Mouse (Mus musculus) midbrain, embryonic 15.5 days (tissue): ENCODE measurements around the gene Nipa2. TPM values are rescaled to one million over a fixed set of nuclear protein-coding genes. Genes with fewer than 3 reads are reported as not detected.
"Not testable (repeated sequence)": the region's sequence is repeated elsewhere in the genome, so short reads cannot be mapped to it uniquely, and the experiment has no call there.

Experiments
- ATAC-seq: fragments of 200-750 bp; cut with Nextera tagmentation; replicated peaks from 2 replicates; pipeline ENCODE4 v1.8.0; 2017; ENCODE audit warnings: moderate TSS enrichment
- H3K27ac ChIP-seq: fragments of 300-500 bp; sonication (generic); 2 replicates; pipeline ENCODE4 v1.5.1; 2015; ENCODE audit warnings: mild to moderate bottlenecking, inconsistent platforms
- H3K27me3 ChIP-seq: fragments of 300-500 bp; sonication (generic); replicated peaks from 2 replicates; pipeline ENCODE4 v1.6.1; 2015; ENCODE audit warnings: inconsistent platforms
- H3K36me3 ChIP-seq: fragments of 300-500 bp; sonication (generic); replicated peaks from 2 replicates; pipeline ENCODE4 v1.6.1; 2015; ENCODE audit warnings: inconsistent platforms
- H3K4me1 ChIP-seq: fragments of 300-500 bp; sonication (generic); 2 replicates; pipeline ENCODE4 v1.6.1; 2015; ENCODE audit warnings: inconsistent platforms
- H3K4me2 ChIP-seq: fragments of 300-500 bp; sonication (generic); 2 replicates; pipeline ENCODE4 v1.6.1; 2015; ENCODE audit warnings: inconsistent platforms, mild to moderate bottlenecking, moderate library complexity
- H3K4me3 ChIP-seq: fragments of 300-500 bp; sonication (generic); 2 replicates; pipeline ENCODE4 v1.5.1; 2015; ENCODE audit warnings: mild to moderate bottlenecking, inconsistent platforms
- H3K9ac ChIP-seq: fragments of 300-500 bp; sonication (generic); 2 replicates; pipeline ENCODE4 v1.6.1; 2015; ENCODE audit warnings: mild to moderate bottlenecking, inconsistent platforms
- H3K9me3 ChIP-seq: fragments of 300-500 bp; sonication (generic); 2 replicates; pipeline ENCODE4 v1.6.1; 2016; ENCODE audit warnings: inconsistent platforms
- WGBS: fragments of 180-500 bp; shearing (Covaris S2); methylation state at CpG from one replicate; pipeline ENCODE4 v1.1.7; 2015; ENCODE audit warnings: mixed read lengths; 5-methylcytosine and 5-hydroxymethylcytosine counted together
- polyA plus RNA-seq: library from polyadenylated mRNA; unstranded; fragments of >200 nt; fragmentation: Nextera tagmentation; extraction: Ambion mirVana; gene quantifications from 2 replicates; pipeline ENCODE4 v1.2.1, GENCODE M21; 2015

Nipa2 gene
- polyA plus RNA-seq, 1 experiment from 2014 or later = 31.1 TPM

- Histone ChIP-seq H3K27me3 (no peaks in the 10 kb centered on the region), H3K27ac (no peak overlapping the region), H3K4me1 (no peaks in the 10 kb centered on the region), H3K9me3 (no peaks in the 10 kb centered on the region), H3K9ac (no peak overlapping the region), H3K36me3 (peaks cover 26% of the 10 kb centered on the region), H3K4me3 (no peak overlapping the region), H3K4me2 (no peak overlapping the region)
- 97% methylated on average over 4 of the region's 4 CpGs for WGBS
- no peak for ATAC-seq
Measured at GRCm38 (mm10) chr7:55927262-55927661, 35.0 kb downstream of the Nipa2 start.

DNA sequence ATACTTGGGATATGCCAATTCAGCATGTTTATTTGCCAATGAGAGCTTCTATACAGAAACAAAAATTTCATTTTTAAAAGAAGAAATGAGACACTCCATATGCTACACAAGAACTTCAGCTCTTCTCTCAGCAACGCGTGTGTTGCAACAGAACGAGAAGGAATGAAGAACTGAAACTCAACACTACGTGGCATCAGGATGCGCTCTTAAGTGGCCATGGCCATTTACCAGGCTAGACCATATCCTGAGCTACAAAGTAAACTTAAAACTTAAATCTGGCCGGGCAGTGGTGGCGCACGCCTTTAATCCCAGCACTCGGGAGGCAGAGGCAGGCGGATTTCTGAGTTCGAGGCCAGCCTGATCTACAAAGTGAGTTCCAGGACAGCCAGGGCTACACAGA is 43.9 kb downstream of the Nipa2 start:
- H3K4me1 ChIP-seq, ATAC-seq, H3K9ac ChIP-seq, H3K27ac ChIP-seq, H3K9me3 ChIP-seq, H3K27me3 ChIP-seq, H3K4me2 ChIP-seq, H3K4me3 ChIP-seq: not testable (repeated sequence)
- 95% methylated on average over 11 of the region's 11 CpGs for WGBS
- peaks cover 23% of the 10 kb centered on the region; the same call in 1 of the 2 replicates for H3K36me3 ChIP-seq

DNA sequence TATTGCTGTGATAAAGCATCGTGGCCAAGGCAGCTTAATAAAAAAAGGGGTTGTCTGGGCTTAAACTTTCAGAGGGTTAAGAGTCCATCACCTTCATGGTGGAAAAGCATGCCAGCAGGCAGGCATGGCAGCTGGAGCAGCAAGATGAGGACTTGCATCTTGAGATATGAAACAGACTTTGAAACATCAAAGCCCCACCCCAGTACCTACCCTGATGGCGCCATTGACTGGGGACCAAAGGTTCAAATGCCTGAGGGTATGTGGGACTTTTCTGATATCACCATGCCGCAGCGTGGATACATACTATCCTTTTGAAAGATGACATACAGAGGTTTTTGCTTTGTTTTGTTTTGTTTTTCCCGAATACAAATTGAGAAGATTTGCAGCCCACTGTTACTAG is 50.2 kb downstream of the Nipa2 start:
- Histone ChIP-seq H3K4me3 (no peak overlapping the region), H3K9me3 (no peaks in the 10 kb centered on the region), H3K4me1 (no peaks in the 10 kb centered on the region), H3K36me3 (peaks cover 41% of the 10 kb centered on the region), H3K27me3 (no peaks in the 10 kb centered on the region), H3K27ac (no peak overlapping the region), H3K9ac (no peak overlapping the region), H3K4me2 (no peak overlapping the region)
- WGBS = 94% methylated on average over 5 of the region's 5 CpGs
- no peak for ATAC-seq

GRCm38 (mm10) chr7:55911371-55911770 is 50.9 kb downstream of the Nipa2 start:
- 83% methylated on average over 8 of the region's 8 CpGs for WGBS
- Histone ChIP-seq H3K27ac (no peak overlapping the region), H3K4me3 (no peak overlapping the region), H3K9me3 (no peaks in the 10 kb centered on the region), H3K4me1 (no peaks in the 10 kb centered on the region), H3K36me3 (peaks cover 38% of the 10 kb centered on the region), H3K27me3 (no peaks in the 10 kb centered on the region), H3K9ac (no peak overlapping the region), H3K4me2 (no peak overlapping the region)
- no peak for ATAC-seq

- no peak for ATAC-seq
- WGBS = 90% methylated on average over 2 of the region's 2 CpGs
- no peak overlapping the region for H3K9ac ChIP-seq
- no peak overlapping the region for H3K27ac ChIP-seq
- H3K27me3 ChIP-seq = no peaks in the 10 kb centered on the region
- H3K4me3 ChIP-seq = no peak overlapping the region
- peaks cover 47% of the 10 kb centered on the region for H3K36me3 ChIP-seq
- H3K4me2 ChIP-seq = no peak overlapping the region
- H3K4me1 ChIP-seq = no peaks in the 10 kb centered on the region
- no peaks in the 10 kb centered on the region for H3K9me3 ChIP-seq
Measured at GRCm38 (mm10) chr7:55910356-55910755, 51.9 kb downstream of the Nipa2 start.

DNA sequence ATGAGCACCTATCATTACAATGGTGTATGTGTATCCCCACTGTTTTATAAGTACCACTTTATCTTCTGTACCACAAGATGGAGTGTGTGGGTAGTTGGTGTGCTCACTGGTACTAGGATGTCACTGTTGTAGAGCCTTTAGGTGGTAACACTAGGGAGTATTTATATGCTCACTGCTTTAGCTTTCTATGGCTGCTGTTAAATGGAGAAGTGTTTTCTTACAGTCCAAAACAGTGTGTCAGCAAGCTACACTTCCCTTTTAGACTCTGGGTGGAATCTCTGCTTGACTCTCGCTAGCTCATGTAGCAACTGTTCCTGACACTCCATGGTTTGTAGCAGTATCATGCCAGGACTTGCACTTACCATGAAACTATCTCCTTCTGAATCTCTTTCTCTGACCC is 52.8 kb downstream of the Nipa2 start:
- Histone ChIP-seq H3K9ac (no peak overlapping the region), H3K27me3 (no peaks in the 10 kb centered on the region), H3K9me3 (no peaks in the 10 kb centered on the region), H3K27ac (no peak overlapping the region), H3K4me1 (no peaks in the 10 kb centered on the region), H3K4me2 (no peak overlapping the region), H3K36me3 (peaks cover 53% of the 10 kb centered on the region), H3K4me3 (no peak overlapping the region)
- ATAC-seq = no peak
- 100% methylated on average over 1 of the region's 1 CpGs for WGBS

GRCm38 (mm10) chr7:55905449-55905848 is 56.8 kb downstream of the Nipa2 start:
- WGBS = 74% methylated on average over 2 of the region's 2 CpGs
- no peak for ATAC-seq
- no peaks in the 10 kb centered on the region for H3K9me3 ChIP-seq
- H3K36me3 ChIP-seq = peaks cover 57% of the 10 kb centered on the region
- H3K4me3 ChIP-seq = no peak overlapping the region
- no peak overlapping the region for H3K27ac ChIP-seq
- H3K9ac ChIP-seq = no peak overlapping the region
- no peak overlapping the region for H3K4me2 ChIP-seq
- no peaks in the 10 kb centered on the region for H3K27me3 ChIP-seq
- no peaks in the 10 kb centered on the region for H3K4me1 ChIP-seq

DNA sequence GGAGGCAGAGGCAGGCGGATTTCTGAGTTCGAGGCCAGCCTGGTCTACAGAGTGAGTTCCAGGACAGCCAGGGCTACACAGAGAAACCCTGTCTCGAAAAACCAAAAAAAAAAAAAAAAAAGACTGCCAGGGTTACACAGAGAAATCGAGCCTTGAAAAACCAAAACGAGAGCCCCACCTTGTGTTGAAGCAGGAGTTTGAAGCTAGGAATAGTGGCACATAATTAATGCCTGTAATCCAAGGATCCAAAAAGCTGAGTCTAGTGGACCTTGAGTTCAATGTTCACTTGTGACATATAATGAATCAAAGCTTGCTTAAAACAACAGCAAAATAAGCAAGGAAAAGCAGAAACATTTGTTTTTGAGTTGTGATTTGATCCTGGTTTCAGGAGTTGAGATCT is 58.5 kb downstream of the Nipa2 start:
- H3K27ac ChIP-seq = no peak overlapping the region
- no peaks in the 10 kb centered on the region for H3K4me1 ChIP-seq
- no peak for ATAC-seq
- 89% methylated on average over 5 of the region's 5 CpGs for WGBS
- no peak overlapping the region for H3K4me2 ChIP-seq
- H3K36me3 ChIP-seq = peaks cover 63% of the 10 kb centered on the region
- H3K9me3 ChIP-seq = no peaks in the 10 kb centered on the region
- H3K27me3 ChIP-seq = no peaks in the 10 kb centered on the region
- no peak overlapping the region for H3K4me3 ChIP-seq
- no peak overlapping the region for H3K9ac ChIP-seq

DNA sequence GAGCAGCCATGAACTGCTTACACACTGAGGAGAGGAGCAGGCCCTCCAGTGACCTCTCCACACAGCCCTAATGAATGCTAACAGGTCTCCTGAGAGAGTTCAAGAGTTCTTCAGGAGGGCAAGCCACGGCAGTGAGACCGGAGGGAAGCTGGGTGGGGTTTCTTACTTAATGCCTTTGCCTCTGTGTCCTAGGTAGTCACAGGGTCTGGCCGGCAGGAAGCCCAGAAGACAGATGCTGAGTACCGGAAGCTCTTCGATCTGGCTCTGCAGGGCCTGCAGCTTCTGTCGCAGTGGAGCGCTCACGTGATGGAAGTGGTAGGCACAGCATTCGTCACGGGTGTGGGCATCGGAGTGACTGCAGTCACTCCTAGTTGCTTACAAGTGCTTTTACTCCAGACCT is 70.5 kb downstream of the Nipa2 start:
- H3K36me3 ChIP-seq = peaks cover 26% of the 10 kb centered on the region
- no peak overlapping the region for H3K4me3 ChIP-seq
- no peak overlapping the region for H3K4me2 ChIP-seq
- no peak overlapping the region for H3K9ac ChIP-seq
- H3K27ac ChIP-seq = no peak overlapping the region
- whole genome bisulfite sequencing = 88% methylated on average over 11 of the region's 11 CpGs
- no peak for ATAC-seq
- no peaks in the 10 kb centered on the region for H3K9me3 ChIP-seq
- no peaks in the 10 kb centered on the region for H3K27me3 ChIP-seq
- H3K4me1 ChIP-seq = no peaks in the 10 kb centered on the region

DNA sequence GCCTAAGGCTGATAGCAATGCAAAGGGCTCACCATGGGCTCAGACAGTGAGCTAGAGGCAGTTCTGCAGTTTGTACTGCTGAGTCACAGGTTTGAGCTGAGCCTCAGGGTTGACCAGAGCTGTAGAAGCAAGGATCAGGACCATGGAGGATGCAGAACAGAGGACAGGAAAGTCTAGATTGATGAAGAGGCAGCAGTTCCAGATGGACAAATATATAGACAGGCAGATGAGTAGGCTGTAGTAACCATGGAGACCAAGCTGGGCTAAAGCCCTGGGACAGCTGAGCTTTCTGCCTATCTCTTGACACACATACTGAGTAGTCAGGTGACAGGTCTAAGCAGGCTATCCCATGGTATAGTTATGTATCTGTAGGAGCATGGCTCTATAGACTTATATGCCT is 71.5 kb downstream of the Nipa2 start:
- no peak overlapping the region for H3K27ac ChIP-seq
- H3K27me3 ChIP-seq = no peaks in the 10 kb centered on the region
- no peak overlapping the region for H3K9ac ChIP-seq
- H3K4me3 ChIP-seq = no peak overlapping the region
- no peaks in the 10 kb centered on the region for H3K4me1 ChIP-seq
- ATAC-seq = no peak
- peaks cover 22% of the 10 kb centered on the region for H3K36me3 ChIP-seq
- H3K9me3 ChIP-seq = no peaks in the 10 kb centered on the region
- H3K4me2 ChIP-seq = no peak overlapping the region

- Histone ChIP-seq H3K9me3 (no peaks in the 10 kb centered on the region), H3K27me3 (no peaks in the 10 kb centered on the region), H3K9ac (no peak overlapping the region), H3K36me3 (peaks cover 20% of the 10 kb centered on the region), H3K4me2 (no peak overlapping the region), H3K4me3 (no peak overlapping the region), H3K4me1 (no peaks in the 10 kb centered on the region), H3K27ac (no peak overlapping the region)
- 93% methylated on average over 4 of the region's 4 CpGs for WGBS
- ATAC-seq = no peak
Measured at GRCm38 (mm10) chr7:55889996-55890395, 72.3 kb downstream of the Nipa2 start.

DNA sequence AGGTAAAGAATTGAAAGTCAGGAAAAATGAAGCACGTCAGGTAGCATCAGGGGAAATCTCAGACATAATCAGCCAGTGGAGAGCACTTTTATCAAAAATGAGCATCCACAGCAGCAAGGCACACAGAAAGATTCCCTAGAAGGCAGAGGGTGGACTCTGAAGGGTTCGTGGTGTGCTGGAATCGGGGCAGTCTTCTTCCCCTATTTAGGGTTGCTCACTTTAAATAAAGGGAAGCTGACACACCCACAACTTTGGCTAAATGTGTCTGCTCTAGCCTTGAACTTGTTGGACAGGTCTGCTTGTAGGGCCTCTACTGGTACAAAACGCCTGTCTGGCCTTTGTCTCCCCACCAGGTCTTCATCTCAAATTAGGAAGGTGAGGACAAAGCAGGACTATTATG is 73.7 kb downstream of the Nipa2 start:
- no peak for ATAC-seq
- H3K27ac ChIP-seq = no peak overlapping the region
- H3K4me2 ChIP-seq = no peak overlapping the region
- WGBS = 94% methylated on average over 4 of the region's 4 CpGs
- H3K9ac ChIP-seq = no peak overlapping the region
- H3K4me1 ChIP-seq = no peaks in the 10 kb centered on the region
- no peak overlapping the region for H3K4me3 ChIP-seq
- no peaks in the 10 kb centered on the region for H3K27me3 ChIP-seq
- H3K36me3 ChIP-seq = peaks cover 14% of the 10 kb centered on the region; the same call in 1 of the 2 replicates
- H3K9me3 ChIP-seq = no peaks in the 10 kb centered on the region
